Mouse (Mus musculus): ENCODE results near the gene Pi4kb. TPM values are rescaled to one million over a fixed set of nuclear protein-coding genes. Genes with fewer than 3 reads are reported as not detected.

The Pi4kb gene
- polyA plus RNA-seq, 1 experiment from 2014 or later = 19.3 TPM

- Histone ChIP-seq H3K36me3 (peaks cover 58% of the 10 kb centered on the region), H3K4me2 (no peak overlapping the region), H3K9me3 (no peaks in the 10 kb centered on the region), H3K4me1 (0 out of 2 replicates have a peak, but pooled peaks cover 5% of the 10 kb centered on the region), H3K9ac (no peak overlapping the region), H3K27me3 (replicated peaks) (no peaks in the 10 kb centered on the region), H3K4me3 (replicated peaks) (no peak overlapping the region), H3K27ac (no peak overlapping the region)
- no peak for ATAC-seq (ENCODE audit: insufficient read depth, low FRiP score, low read depth)
Observed at GRCm38 (mm10) chr3:95003273-95003672, 28.7 kb downstream of the Pi4kb start.

- no peak for ATAC-seq (ENCODE audit: insufficient read depth, low FRiP score, low read depth)
- Histone ChIP-seq H3K27ac (no peak overlapping the region), H3K27me3 (replicated peaks) (no peaks in the 10 kb centered on the region), H3K36me3 (peaks cover 61% of the 10 kb centered on the region), H3K4me1 (0 out of 2 replicates have a peak, but pooled peaks cover 5% of the 10 kb centered on the region), H3K4me2 (no peak overlapping the region), H3K9ac (no peak overlapping the region), H3K9me3 (no peaks in the 10 kb centered on the region), H3K4me3 (replicated peaks) (no peak overlapping the region)
- WGBS = 92% methylated on average over 3 of the region's 3 CpGs
Observed at GRCm38 (mm10) chr3:95005651-95006050, 31.1 kb downstream of the Pi4kb start.

- no peak overlapping the region for H3K4me2 ChIP-seq
- H3K9ac ChIP-seq = no peak overlapping the region
- peak overlapping the region; percentile 35; the same call in 1 of the 2 replicates for H3K27ac ChIP-seq
- no peak overlapping the region for H3K4me3 ChIP-seq (replicated peaks)
- 88% methylated on average over 9 of the region's 9 CpGs for WGBS
- H3K4me1 ChIP-seq = 0 out of 2 replicates have a peak, but pooled peaks cover 5% of the 10 kb centered on the region
- peaks cover 67% of the 10 kb centered on the region for H3K36me3 ChIP-seq
- no peaks in the 10 kb centered on the region for H3K9me3 ChIP-seq
- no peaks in the 10 kb centered on the region for H3K27me3 ChIP-seq (replicated peaks)
- no peak for ATAC-seq (ENCODE audit: insufficient read depth, low FRiP score, low read depth)
Observed at GRCm38 (mm10) chr3:95007706-95008105, 33.2 kb downstream of the Pi4kb start.

- H3K27me3 ChIP-seq (replicated peaks) = no peaks in the 10 kb centered on the region
- H3K4me2 ChIP-seq = no peak overlapping the region
- no peak overlapping the region for H3K4me3 ChIP-seq (replicated peaks)
- no peaks in the 10 kb centered on the region for H3K9me3 ChIP-seq
- no peak overlapping the region for H3K27ac ChIP-seq
- H3K36me3 ChIP-seq = peaks cover 55% of the 10 kb centered on the region
- H3K4me1 ChIP-seq = peaks cover 13% of the 10 kb centered on the region
- WGBS = 81% methylated on average over 7 of the region's 7 CpGs
- no peak overlapping the region for H3K9ac ChIP-seq
- ATAC-seq (ENCODE audit: insufficient read depth, low FRiP score, low read depth) = no peak
Observed at GRCm38 (mm10) chr3:95010396-95010795, 35.9 kb downstream of the Pi4kb start.

GRCm38 (mm10) chr3:95012982-95013381 is 38.5 kb downstream of the Pi4kb start:
- no peak for ATAC-seq (ENCODE audit: insufficient read depth, low FRiP score, low read depth)
- Histone ChIP-seq H3K4me1 (peaks cover 13% of the 10 kb centered on the region), H3K4me2 (no peak overlapping the region), H3K36me3 (peaks cover 39% of the 10 kb centered on the region), H3K9ac (no peak overlapping the region), H3K27ac (no peak overlapping the region), H3K4me3 (replicated peaks) (peak overlapping the region; percentile 86; the same call in 1 of the 2 replicates), H3K9me3 (no peaks in the 10 kb centered on the region), H3K27me3 (replicated peaks) (no peaks in the 10 kb centered on the region)
- 66% methylated on average over 3 of the region's 3 CpGs for WGBS

GRCm38 (mm10) chr3:95013699-95014427 is 39.3 kb downstream of the Pi4kb start:
- Histone ChIP-seq H3K4me1 (peaks cover 13% of the 10 kb centered on the region), H3K27me3 (replicated peaks) (no peaks in the 10 kb centered on the region), H3K4me2 (peak overlapping the region; percentile 85), H3K9me3 (no peaks in the 10 kb centered on the region), H3K4me3 (replicated peaks) (peak overlapping the region; percentile 86), H3K36me3 (peaks cover 32% of the 10 kb centered on the region), H3K9ac (peak overlapping the region; percentile 74), H3K27ac (peak overlapping the region; percentile 100)
- WGBS = 17% methylated on average over 13 of the region's 13 CpGs
- ATAC-seq (ENCODE audit: insufficient read depth, low FRiP score, low read depth) = no peak

GRCm38 (mm10) chr3:95014428-95015151 is 40.1 kb downstream of the Pi4kb start:
- Histone ChIP-seq H3K9me3 (no peaks in the 10 kb centered on the region), H3K27ac (peak overlapping the region; percentile 100), H3K36me3 (peaks cover 25% of the 10 kb centered on the region), H3K4me2 (peak overlapping the region; percentile 85), H3K4me1 (peaks cover 13% of the 10 kb centered on the region), H3K27me3 (replicated peaks) (no peaks in the 10 kb centered on the region), H3K4me3 (replicated peaks) (peak overlapping the region; percentile 86), H3K9ac (peak overlapping the region; percentile 74)
- no peak for ATAC-seq (ENCODE audit: insufficient read depth, low FRiP score, low read depth)
- under 1% methylated on average over 44 of the region's 44 CpGs for WGBS

GRCm38 (mm10) chr3:95015337-95015872 is 40.9 kb downstream of the Pi4kb start, which contains the start of gene Zfp687:
TSS of gene Zfp687 (minus strand) at chr3:95015448.
- H3K4me1 ChIP-seq = peaks cover 13% of the 10 kb centered on the region
- H3K9me3 ChIP-seq = no peaks in the 10 kb centered on the region
- H3K9ac ChIP-seq = peak within 1 kb of the TSS; percentile 74
- H3K4me2 ChIP-seq = peak within 1 kb of the TSS; percentile 85
- H3K4me3 ChIP-seq (replicated peaks) = peak within 1 kb of the TSS; percentile 86
- WGBS = under 1% methylated on average over 37 of the region's 37 CpGs
- H3K27me3 ChIP-seq (replicated peaks) = no peaks in the 10 kb centered on the region
- peaks cover 18% of the 10 kb centered on the region for H3K36me3 ChIP-seq
- ATAC-seq (ENCODE audit: insufficient read depth, low FRiP score, low read depth) = peak; percentile 99
- H3K27ac ChIP-seq = peak within 1 kb of the TSS; percentile 100

GRCm38 (mm10) chr3:95015891-95016531 is 41.5 kb downstream of the Pi4kb start:
- Histone ChIP-seq H3K4me1 (peaks cover 13% of the 10 kb centered on the region), H3K27me3 (replicated peaks) (no peaks in the 10 kb centered on the region), H3K9me3 (no peaks in the 10 kb centered on the region), H3K4me2 (peak overlapping the region; percentile 78), H3K9ac (peak overlapping the region; percentile 65), H3K36me3 (peaks cover 12% of the 10 kb centered on the region), H3K4me3 (replicated peaks) (peak overlapping the region; percentile 86), H3K27ac (peak overlapping the region; percentile 100)
- peak; percentile 76 for ATAC-seq (ENCODE audit: insufficient read depth, low FRiP score, low read depth)
- under 1% methylated on average over 40 of the region's 40 CpGs for WGBS

GRCm38 (mm10) chr3:95016532-95017056 is 42.1 kb downstream of the Pi4kb start:
- Histone ChIP-seq H3K4me3 (replicated peaks) (peak overlapping the region; percentile 86), H3K27me3 (replicated peaks) (no peaks in the 10 kb centered on the region), H3K9me3 (no peaks in the 10 kb centered on the region), H3K27ac (peak overlapping the region; percentile 100), H3K4me1 (peaks cover 13% of the 10 kb centered on the region), H3K36me3 (peaks cover 6% of the 10 kb centered on the region), H3K9ac (peak overlapping the region; percentile 65; the same call in 1 of the 2 replicates), H3K4me2 (peak overlapping the region; percentile 78)
- 3% methylated on average over 21 of the region's 21 CpGs for WGBS
- ATAC-seq (ENCODE audit: insufficient read depth, low FRiP score, low read depth) = no peak

- H3K4me1 ChIP-seq = peaks cover 6% of the 10 kb centered on the region
- H3K9ac ChIP-seq = no peak overlapping the region
- H3K27ac ChIP-seq = no peak overlapping the region
- H3K27me3 ChIP-seq (replicated peaks) = no peaks in the 10 kb centered on the region
- H3K4me3 ChIP-seq (replicated peaks) = no peak overlapping the region
- no peaks in the 10 kb centered on the region for H3K9me3 ChIP-seq
- H3K36me3 ChIP-seq = no peaks in the 10 kb centered on the region
- no peak for ATAC-seq (ENCODE audit: insufficient read depth, low FRiP score, low read depth)
- 80% methylated on average over 2 of the region's 2 CpGs for WGBS
- H3K4me2 ChIP-seq = no peak overlapping the region
Observed at GRCm38 (mm10) chr3:95018741-95019140, 44.2 kb downstream of the Pi4kb start.

All from stomach, embryonic 15.5 days (tissue).